Mouse (Mus musculus) B cell, adult 2 months (primary cell): ENCODE data around the gene Fgf5.

Experiments used
- DNase-seq, 2 experiments: peaks; one replicate each; pipeline ENCODE4 v3.0.0; 2022

The Fgf5 gene

DNA sequence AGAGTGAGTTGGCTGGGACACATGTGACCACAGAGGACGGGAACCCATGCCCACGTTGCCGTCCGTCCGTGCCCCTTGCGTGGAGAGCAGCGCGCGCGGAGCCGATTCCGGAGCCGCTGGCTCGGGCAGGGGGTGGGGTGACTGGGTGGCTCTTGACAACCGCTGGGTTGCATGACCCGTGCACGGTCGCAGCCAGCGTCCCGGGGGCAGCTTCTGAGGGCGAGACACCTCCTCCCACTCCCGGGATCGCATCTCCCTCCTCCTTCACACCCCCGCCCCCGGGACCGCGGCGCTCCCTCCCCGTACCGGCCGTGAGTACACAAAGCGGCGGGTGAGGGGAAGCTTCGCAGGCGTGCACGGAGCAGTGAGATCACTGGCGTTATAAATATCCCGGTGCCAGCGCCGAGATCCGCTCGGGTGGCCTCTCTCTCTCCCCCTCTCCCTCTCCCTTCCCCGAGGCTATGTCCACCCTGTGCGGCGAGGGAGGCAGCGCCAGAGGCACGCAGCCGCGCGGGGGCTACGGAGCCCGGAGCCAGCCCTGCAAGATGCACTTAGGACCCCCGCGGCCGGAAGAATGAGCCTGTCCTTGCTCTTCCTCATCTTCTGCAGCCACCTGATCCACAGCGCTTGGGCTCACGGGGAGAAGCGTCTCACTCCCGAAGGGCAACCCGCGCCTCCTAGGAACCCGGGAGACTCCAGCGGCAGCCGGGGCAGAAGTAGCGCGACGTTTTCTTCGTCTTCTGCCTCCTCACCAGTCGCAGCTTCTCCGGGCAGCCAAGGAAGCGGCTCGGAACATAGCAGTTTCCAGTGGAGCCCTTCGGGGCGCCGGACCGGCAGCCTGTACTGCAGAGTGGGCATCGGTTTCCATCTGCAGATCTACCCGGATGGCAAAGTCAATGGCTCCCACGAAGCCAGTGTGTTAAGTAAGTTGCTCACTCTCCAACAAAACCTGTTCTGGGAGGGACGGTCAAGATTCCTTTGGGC, at the start of gene Fgf5:
Gene Fgf5, plus strand, starts transcription at position 347 of the 984 bp plus-strand sequence.
- DNase-seq: no peak

DNA sequence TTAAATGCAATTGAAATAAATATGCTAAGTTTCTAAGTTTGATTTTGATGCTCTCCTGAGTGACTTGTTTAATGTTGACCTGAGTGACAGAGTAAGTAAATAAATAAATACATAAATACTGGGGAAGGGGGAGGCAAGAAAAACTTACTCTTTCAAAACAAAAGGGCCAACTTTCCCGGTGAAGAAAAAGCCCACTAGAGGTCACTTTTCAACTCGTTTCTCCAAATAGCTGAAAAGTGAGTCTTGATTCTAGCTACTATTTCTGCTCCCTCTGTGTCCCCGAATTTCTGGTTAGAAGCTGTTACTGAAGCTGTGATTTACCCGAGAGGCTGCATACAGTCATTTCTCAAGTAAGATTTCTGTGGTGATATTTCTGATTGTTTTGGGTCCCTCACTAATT, 41.5 kb upstream of the Fgf5 start:
- no peak for DNase-seq

DNA sequence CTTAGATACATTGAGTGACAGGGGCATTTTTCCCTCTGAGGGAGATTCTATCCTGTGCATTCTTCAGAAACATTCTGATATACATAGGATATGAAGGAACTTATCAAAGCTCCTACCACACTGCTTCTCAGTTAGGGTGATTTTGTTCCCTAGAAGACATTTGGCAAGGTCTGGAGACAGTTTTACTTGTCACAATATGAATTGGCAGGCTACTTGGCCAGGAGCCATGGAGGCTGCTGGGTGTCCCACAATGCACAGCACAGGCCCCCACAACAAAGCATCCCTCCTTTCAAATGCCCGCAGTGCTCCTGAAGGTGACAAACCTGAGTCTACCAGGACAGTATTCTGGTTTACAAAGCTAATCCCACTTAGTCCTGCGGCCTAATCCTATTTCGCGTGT, 32.0 kb upstream of the Fgf5 start:
- no peak for DNase-seq

DNA sequence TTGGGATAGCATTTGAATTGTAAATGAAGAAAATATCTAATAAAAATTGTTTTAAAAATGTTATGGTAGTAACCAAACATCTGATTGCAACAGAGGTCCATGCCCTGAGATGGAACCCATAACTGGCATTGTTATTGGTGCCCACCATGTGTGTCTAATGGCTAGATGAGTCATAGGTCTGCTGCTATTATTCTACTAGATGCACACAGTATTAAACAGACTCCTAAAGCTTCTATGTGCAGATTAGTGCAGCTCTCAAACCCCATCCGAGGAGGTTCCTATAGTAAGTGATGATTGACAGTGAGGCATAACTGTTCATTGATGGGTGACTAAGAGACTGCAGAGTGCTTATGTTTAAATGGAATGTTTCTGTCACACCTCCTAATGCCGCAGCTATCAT, 27.3 kb upstream of the Fgf5 start:
- no peak for DNase-seq

DNA sequence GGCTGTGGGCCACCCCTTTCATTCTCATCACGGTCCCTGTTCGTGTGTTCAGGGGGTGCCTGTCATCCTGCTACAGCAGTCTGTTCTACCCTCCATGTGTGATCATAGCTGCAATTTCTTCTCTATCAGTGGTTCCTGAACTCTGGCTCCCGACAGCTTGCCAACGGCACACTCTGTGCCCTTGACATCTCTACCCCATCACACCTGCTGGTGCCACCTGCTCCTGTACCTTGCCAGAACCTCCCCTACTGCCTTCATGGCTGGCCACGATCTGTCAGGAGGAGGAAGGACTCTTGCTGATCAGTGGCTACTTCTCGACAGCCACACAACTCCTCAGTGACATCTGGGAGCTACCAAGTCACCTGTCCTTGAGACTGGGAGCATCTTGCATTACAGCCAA, 24.5 kb upstream of the Fgf5 start:
- DNase-seq: no peak

DNA sequence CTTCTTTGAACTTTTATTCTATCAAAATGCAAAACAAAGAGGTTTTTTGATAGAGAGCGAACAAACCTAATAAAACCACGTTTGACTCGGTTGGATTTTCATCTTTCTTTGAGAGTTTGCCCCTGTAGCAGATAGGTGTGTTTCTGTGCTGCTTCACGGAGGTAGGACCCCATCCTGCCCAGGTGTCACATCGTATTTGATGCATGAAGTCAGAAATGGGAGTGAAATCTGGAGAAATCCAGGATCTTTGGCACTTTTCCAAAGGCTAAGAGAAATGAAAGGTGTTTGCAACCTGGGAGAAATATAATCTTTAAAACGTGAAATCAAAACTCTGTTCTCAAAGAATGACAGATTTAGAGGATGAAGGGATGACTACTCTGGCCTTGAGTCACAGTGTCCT, 15.5 kb upstream of the Fgf5 start:
- DNase-seq: no peak

DNA sequence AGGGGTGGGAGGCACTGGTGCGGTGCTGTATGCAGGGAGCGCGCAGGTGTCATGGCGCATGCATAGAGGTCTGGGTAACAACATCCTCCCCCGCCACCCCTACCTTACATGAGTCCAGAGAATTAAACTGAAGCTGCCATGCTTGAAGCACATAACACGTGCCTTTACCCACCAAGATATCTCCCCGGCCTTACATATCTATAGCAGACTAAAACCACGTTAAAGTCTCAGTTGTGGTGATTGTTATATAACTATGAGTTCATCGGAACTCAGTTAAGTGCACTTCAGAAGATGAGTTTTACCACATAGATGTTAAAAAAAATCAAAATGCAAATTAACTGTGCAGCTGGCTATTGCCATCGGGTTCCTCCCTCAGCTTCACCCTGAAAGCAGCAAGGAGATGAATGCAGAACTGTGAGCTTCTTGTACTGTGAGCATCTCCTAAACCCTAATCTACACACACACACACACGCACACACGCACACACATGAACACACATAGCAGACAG, 12.6 kb upstream of the Fgf5 start:
- no peak for DNase-seq

DNA sequence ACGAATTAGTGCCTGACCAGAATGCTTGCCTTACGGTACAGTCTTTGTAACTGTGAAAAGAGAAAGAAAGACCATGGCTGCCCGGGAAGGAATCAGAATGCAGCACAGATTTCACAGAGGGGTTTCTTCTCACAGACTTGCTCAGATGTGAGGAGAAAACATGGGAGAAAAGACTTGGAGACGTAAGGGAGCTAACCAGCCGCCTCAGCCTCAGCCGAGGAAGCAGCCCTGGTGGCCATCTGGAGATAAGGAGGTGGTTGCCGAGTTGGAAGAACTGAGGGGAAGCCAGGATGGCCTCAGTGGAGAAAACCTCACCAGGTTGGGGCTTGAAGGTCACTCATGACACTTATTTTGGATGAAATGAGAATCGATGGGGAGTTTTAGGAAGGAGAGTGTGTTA, 8.7 kb upstream of the Fgf5 start:
- no peak for DNase-seq

DNA sequence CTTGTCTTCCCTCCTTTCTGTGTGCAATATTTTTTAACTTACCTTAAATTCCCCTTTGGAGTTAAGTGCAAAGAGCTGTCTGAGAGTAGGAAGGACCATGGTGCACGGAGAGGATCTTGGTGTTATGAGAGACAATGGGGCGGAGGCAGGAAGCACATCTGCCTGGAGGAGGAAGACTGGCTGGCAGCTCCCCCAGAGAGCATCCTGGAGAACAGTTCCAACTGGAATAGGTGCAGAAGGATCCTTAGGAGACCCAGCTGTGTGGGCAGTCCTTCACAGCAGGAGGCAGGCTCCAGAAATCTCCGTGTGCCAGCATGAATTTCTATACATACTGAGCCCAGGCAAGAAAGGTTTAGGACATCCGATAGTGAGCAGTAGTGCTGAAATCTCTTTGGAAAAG, 8.0 kb upstream of the Fgf5 start:
- DNase-seq: no peak

DNA sequence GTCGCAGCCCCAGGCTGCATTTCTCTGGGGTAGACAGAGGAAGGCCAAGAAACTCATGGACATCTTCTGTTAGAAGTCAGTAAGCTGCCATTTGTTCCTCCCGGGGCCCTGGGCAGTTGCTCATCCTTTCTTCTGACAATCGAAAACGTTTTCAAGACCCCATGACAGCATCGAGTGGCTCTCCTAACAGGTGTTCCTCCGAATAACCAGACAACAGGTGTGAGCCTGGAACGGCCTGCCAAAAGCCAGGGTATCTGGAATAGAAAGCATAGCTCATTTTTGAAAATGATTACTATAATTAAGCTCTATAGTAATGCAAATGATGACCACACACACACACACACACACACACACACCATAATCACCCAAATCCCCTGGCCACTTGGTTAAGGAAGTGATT, 7.2 kb upstream of the Fgf5 start:
- no peak for DNase-seq

DNA sequence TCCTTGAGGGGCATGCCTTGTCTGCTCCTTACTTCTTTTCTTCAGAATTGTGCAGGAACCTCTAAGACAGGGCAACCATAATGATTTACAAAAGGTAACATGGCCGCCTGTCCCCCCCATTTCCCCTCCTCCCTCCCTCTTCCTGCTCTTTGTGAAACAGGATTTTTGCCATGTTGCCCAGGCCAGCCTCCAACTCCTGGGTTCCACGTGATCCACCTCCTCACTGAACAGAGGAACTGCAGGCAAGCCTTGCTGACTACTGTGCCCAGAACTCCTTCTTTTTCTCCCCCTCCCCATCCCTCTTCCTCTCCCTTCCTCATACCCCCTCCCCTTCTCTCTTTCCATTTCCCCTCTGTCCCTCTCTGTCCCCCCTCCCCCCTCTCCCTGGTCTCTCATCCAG, 6.5 kb upstream of the Fgf5 start:
- no peak for DNase-seq

DNA sequence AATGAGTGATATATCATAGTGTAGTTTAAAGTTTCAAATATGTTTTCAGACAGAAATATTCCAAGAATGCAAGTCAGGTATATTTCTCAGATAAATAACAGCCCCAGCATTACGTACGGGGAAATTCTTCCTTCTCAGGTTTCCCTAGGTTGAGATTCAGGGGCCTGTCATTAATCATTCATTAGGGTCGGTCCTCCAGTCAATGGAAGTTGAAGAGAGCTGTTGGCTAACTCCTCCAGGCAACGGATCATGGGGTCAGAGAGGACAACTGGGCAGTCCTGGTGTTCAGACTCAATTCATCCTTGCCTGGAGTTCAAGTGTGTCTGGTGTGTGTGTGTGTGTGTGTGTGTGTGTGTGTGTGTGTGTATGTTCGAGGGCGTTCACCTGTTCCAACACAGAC, 837 bp upstream of the Fgf5 start:
- DNase-seq: no peak

DNA sequence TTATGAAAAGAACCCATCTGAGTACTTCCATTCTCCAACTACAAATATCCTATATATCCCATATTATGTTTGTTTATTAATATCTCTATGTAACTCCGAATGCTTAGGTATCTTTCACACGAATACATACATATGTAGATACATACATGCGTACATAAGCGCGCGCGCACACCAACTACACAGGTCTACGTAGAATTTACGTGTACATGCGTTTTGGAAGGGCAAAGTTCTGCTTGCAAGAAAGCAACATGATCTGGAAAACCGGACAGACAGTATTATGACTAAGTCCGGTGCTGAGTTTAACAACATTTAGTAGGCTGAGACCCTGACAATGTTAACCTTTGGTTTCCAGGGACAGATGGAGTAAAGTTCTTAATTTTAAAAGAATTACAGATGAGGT, 1.2 kb downstream of the Fgf5 start:
- DNase-seq: no peak

DNA sequence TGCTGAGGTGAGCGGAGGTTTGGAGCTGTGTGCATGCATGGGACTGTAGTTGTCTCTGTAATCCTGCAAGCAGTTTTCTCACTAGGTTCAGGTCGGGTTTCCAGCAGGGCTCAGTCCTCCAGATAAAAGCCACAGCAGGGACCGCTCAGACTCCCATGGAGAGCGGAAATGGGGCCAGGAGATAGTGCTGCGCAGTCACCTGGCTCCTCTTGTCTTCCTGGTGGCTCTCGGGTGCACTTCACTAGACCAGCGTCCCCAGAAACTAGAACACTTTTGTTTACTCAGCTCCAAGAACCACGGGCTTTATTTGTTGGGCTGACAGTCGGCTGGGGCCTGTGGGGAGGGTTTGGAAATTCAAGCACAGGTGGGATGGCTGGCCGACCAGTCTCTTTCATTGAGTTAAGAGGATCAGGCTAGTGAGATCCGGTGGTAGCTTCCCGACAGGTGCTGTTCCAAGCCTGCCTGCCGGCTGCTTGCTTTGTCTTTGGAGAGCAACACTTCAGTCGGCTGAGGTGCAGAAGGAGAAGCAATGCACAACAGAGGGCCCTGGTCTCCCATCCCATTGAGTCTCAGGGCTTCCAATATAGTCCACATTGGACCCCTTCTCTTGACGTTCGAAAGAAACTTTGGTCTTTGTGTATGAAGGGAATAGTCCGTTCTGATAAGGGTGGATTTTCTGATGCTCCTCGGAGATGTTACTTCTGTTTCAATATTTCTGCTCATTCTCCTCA, 1.9 kb downstream of the Fgf5 start:
- DNase-seq: no peak

DNA sequence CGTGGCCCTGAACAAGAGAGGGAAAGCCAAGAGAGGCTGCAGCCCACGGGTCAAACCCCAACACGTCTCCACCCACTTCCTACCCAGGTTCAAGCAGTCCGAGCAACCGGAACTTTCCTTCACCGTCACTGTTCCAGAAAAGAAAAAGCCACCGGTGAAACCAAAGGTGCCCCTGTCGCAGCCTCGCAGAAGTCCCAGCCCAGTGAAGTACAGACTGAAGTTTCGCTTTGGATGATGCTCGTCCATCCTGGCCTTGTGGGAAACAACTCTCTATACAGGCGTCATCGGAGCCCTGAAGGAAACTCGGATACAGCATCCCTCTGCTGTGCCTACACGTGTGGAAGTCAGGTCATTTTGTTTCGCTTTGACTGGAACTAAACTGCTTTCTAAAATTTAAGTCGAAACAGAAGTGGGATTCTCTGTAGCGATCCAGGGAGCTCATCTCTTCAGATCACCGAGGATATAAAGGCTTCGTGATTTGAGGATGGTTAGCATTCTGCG, 21.4 kb downstream of the Fgf5 start:
- no peak for DNase-seq

DNA sequence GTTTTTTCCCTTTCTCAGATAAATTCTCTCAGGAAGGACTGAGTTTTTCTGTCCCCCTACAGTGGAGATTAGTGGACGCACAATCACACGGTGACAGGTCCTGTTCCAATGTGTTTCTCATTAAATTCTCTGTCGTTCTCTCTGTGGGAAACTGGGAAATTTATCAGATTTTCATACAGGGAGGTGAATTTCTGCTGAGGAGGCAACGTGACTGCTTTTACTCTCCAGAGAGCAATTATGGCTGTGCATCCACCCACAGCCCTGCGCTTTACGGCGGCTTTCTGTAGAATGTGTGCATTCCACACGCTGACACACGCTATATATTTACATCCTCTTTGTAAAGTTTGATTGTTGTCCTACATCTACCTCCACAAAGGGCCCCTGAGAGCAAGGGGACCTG, 28.0 kb downstream of the Fgf5 start:
- DNase-seq: no peak

DNA sequence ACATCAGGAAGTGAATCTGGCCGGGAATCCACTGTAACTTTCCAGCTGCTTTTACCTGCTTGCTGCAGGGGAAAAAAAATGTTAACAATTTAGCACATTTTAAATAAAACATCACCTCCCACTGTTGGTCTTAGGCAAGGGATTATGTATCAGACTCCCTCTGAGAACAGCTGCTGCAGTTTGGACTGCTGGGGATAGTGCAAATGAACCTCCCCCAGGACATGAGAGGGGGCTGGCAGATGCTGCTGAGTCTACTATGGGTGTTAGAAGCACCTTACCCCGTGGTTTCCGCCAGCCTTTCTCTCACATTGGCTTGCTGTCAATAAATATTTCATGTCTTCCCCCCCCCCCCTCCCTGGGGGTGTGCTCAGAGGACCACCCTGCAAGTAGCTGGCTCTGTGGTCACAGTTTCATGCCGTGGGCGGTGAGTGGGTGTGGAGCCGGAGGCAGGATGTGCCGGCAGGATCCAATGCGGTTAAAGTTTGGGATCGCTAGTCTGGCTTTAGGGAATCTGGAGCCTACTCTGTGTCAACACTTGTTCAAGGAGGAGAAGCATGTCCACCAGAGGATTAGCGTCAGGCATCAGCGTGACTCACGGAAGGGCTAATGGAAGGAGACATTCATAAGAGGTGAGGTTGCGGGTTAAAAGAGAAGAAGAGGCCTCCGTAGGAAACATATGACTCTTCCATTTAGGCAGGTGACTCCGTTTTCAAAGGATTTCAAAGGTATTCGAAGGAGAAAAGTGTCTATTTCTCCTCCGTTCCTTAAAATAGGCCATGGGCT, 29.9 kb downstream of the Fgf5 start:
- no peak for DNase-seq

DNA sequence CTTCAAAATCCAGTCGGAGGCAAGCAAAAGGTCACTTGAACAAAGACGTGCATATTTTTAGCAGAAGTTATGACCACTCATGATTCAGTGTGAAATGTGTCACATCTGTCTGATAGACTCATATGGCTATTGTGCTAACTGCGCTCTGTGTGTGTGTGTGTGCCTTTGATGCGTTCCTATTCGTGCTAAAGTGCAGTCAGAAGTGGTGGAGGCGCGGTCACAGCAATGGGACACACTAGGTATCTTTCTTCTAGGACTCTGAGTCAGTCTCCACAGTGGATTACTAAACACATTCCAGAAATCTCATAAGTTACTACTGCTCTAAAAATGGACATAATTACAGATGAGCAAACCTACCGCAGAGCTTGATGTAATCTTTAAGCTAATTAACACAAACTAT, 36.7 kb downstream of the Fgf5 start:
- no peak for DNase-seq

DNA sequence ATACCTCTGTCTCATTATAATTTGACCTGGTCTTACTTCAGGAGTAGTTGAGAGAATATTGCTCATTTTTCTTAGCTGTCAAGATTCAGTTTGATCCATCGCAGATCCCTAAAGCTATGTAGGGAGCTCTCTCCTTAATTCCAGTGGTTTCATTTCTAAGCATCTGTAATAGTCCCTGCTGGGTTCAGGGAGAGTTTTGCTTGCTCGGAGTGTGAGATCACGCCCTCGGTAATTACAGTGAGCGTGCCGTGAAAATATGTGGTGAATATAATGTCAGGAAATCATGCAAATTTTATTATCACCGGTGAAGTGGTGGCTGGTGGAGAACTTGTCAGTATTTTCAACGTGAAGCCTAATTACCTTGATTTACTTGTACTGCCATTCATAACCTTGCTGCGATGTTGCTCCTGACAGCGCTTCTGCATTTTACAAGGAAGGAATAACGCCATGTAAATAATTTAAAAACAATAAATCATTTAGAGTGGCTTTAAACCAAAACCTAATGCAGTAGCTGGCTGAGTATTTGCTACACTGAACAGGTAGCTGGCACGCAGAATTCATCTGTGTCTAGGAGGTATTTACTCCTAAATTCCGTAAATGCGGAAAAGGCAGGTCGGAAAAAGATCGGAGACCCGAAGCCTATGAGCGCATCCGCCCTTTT, 38.5 kb downstream of the Fgf5 start:
- no peak for DNase-seq

DNA sequence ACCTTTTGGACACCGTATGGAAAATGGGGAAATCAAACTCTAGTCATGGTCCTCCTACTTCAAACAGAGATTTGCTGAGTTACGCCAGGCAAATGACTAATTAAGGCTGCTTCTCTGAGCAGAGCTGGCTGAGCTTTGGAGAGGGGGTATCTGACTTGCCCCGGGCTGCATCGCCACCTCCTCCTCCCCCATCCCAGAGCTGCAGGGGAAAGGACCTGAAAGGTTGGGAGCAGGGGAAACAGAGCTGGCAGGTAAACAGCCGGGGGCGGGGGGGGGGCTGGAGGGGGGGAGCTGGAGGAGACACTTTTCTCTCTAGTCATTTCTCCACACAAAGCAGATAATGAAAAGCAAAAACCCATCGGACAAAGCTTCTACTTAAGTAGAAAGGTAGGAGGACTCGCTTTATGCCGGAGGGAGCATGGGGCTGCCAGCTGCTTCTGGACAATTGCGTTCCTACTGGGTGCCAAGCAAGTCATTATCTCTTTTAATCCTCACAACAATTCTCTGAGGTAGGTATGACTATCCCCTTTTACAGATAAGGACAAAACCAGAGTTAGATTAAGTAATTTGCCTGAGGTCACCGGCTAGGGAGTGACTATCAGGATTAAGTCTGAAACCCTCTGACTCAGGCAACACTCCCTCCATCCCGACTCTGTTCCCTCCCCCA, 39.2 kb downstream of the Fgf5 start:
- DNase-seq: no peak

DNA sequence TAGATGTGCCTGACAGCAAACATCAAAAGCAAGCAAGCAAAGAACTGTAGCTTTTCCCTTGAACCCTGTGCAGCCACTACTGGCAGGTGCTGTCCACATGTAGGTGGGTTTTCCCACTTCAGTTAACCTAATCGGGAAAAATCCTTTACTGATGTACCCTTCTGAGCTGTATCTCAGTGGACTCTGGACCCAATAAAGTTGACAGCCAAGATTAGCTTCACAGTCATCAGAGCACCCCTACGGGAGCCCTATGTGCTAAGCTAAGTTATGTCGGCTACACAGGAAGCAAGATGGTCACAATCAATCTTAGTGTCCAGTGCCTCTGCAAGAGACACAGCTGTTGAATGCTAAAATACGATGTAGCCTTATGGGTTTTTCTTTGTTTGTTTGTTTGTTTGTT, 46.1 kb downstream of the Fgf5 start:
- DNase-seq: no peak

DNA sequence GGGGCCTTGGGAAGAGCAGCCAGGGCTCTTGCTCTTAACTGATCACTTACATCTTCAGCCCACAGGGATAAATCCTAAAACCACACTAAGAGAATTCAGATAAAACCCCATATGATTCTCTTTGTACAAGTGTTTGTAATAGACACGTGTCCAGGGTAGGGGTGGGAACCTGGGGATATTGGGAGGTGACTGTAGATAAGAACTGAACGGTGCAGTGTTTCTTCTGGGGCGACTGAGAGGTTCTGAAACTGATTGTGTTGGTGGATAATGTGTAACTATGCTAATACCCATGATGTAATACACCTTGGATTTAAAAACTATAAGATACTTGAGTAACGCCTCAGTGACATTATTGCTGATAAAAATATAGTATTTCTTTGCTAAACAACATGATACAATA, 51.7 kb downstream of the Fgf5 start:
- no peak for DNase-seq
